Comparison of ENCODE assay signal across 23 mouse cellular contexts in the genomic region with DNA sequence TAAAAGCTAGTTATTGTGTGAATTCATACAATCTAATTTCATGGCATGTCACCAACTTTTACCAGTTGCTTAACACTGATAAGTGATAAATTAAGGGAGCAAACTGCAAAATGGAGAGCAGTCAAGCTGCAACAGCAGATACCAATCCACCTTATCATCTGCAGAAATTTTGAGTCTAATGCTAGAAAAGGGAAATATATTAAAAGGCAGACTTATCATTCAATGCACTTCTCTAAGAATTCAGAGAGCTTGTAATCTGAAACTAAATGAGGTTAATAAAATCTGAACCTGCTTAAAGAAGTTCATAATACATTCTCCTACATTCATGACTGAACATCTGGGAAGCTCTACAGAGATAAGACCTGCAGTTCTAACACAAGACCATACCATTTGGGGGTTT.
A peak's percentile ranks its signal among the peaks of the same experiment; 100 is the strongest.
DNase-seq lines count a peak whose midpoint lies in the region; ATAC-seq and TF ChIP-seq lines count a peak whose summit lies in the region.
"Had no signal": no experiment of that assay in that cellular context is flagged by ENCODE, and none has a peak within 500 bp of the region (broad histone marks: within the 10 kb centered on the region; RNA-seq: fewer than 3 reads in every experiment).

No protein-coding gene starts in this region.

- no peaks in the 10 kb centered on the region for H3K36me3 ChIP-seq in G1E (replicated peaks)
- peaks cover 0 to 7% of the 10 kb centered on the region in 2 experiments; a peak in 2 of 4 replicates for H3K36me3 ChIP-seq in MEL (ENCODE audit: control insufficient read depth in 1 of 2, insufficient read depth in 2 of 2, low read length in 2 of 2)
- H3K36me3 ChIP-seq in hindbrain, embryonic 10.5 days: no peaks in the 10 kb centered on the region

- H3K79me2 ChIP-seq in MEL (ENCODE audit: control insufficient read depth, insufficient read depth, low read length, poor library complexity): no peaks in the 10 kb centered on the region

- no peaks in the 10 kb centered on the region for H3K9me3 ChIP-seq in G1E (replicated peaks)
- H3K9me3 ChIP-seq in MEL (replicated peaks; ENCODE audit: insufficient read depth, low read length): no peaks in the 10 kb centered on the region
- H3K9me3 ChIP-seq in hindbrain, embryonic 10.5 days: no peaks in the 10 kb centered on the region

- ATAC-seq in G1E (ENCODE audit: extremely low read depth, insufficient number of reproducible peaks, low FRiP score, poor library complexity, severe bottlenecking): peak; percentile 73
- ATAC-seq: activated CD4-positive, CD25-positive, alpha-beta regulatory T cell, adult 4 months; CD4-positive, CD25-positive, alpha-beta regulatory T cell, adult 4 months; Patski had no signal

- H3K27ac ChIP-seq in MEL (ENCODE audit: control insufficient read depth, low read depth, low read length): no peak overlapping the region
- H3K27ac ChIP-seq in hindbrain, embryonic 10.5 days: no peak overlapping the region

- DNase-seq in G1E (ENCODE audit: low spot score) (no peak), MEL (ENCODE audit: low read depth, low spot score) (peak; percentile 80), MEL-GATA-1-ER (ENCODE audit: extremely low read depth, low read depth) (peak; percentile 26)
- DNase-seq in left cerebral cortex, adult 18-20 months (ENCODE audit: low spot score in 2 of 2): no peak
- DNase-seq in hindbrain, embryonic 10.5 days (ENCODE audit: low spot score): no peak
- no peak for DNase-seq in gastrocnemius, postnatal 25 days
- DNase-seq: adrenal gland, adult 2 months; adrenal gland, adult 8-10 months; adrenal gland, postnatal 10 days; adrenal gland, postnatal 14 days; adrenal gland, postnatal 25 days; adrenal gland, postnatal 36 days; B cell, adult 2 months; cerebellum, adult 11 months; cerebellum, adult 11-12 months; cerebellum, adult 18-20 months; cerebellum, adult 2 months; cerebellum, adult 8-10 months; cerebellum, adult 9-10 months had no signal

- no peak for TF ChIP-seq CTCF in G1E (IDR thresholded peaks at IDR 0.05; ENCODE audit: low read depth, low read length)
- no peak for TF ChIP-seq CTCF in MEL (IDR thresholded peaks at IDR 0.05 in 2 of 3, conservative IDR thresholded peaks at IDR 0.05 in 1 of 3; ENCODE audit: control insufficient read depth in 1 of 3, insufficient read depth in 1 of 3, low read depth in 2 of 3, low read length in 3 of 3, poor library complexity in 1 of 3, severe bottlenecking in 1 of 3)

- H3K9ac ChIP-seq in MEL (ENCODE audit: control insufficient read depth, low read depth, low read length, poor library complexity, severe bottlenecking): no peak overlapping the region

- H3K4me1 ChIP-seq in G1E (ENCODE audit: insufficient read depth, low read depth, low read length): no peaks in the 10 kb centered on the region
- peaks cover 2 to 4% of the 10 kb centered on the region in 2 experiments; a peak in 2 of 4 replicates for H3K4me1 ChIP-seq in MEL (ENCODE audit: control insufficient read depth in 1 of 2, insufficient read depth in 2 of 2, low read length in 2 of 2)
- no peaks in the 10 kb centered on the region for H3K4me1 ChIP-seq in hindbrain, embryonic 10.5 days (replicated peaks)

- TF ChIP-seq EP300 in MEL (IDR thresholded peaks at IDR 0.05; ENCODE audit: low read depth in 1 of 2, low read length in 2 of 2): peak; percentile 98 to 99

- H3K27me3 ChIP-seq in G1E (ENCODE audit: insufficient read depth, low read length) (no peaks in the 10 kb centered on the region), MEL (ENCODE audit: control insufficient read depth in 1 of 2, insufficient read depth in 2 of 2, low read length in 2 of 2) (no peaks in the 10 kb centered on the region)
- no peaks in the 10 kb centered on the region for H3K27me3 ChIP-seq in hindbrain, embryonic 10.5 days (ENCODE audit: insufficient read depth, poor library complexity, severe bottlenecking)
- H3K27me3 ChIP-seq: CH12.LX, Patski had no signal

- H3K4me3 ChIP-seq in G1E (ENCODE audit: low read depth, low read length) (no peak overlapping the region), MEL (ENCODE audit: control insufficient read depth in 1 of 2, insufficient read depth in 1 of 2, low read depth in 2 of 2, low read length in 2 of 2) (no peak overlapping the region)
- no peak overlapping the region for H3K4me3 ChIP-seq in hindbrain, embryonic 10.5 days

- no peak for TF ChIP-seq POLR2A in MEL (IDR thresholded peaks at IDR 0.05; ENCODE audit: control insufficient read depth in 1 of 2, insufficient read depth in 1 of 2, low read depth in 1 of 2, low read length in 2 of 2, poor library complexity in 1 of 2)

- no peak; the same call in 1 of the 2 replicates for TF ChIP-seq RAD21 in MEL (IDR thresholded peaks at IDR 0.05; ENCODE audit: low read depth, low read length)

TF ChIP-seq in MEL, 35 proteins besides CTCF, POLR2A, EP300 and RAD21:
- TF ChIP-seq POLR2AphosphoS5 (IDR thresholded peaks at IDR 0.05; ENCODE audit: borderline replicate concordance, low read depth, low read length) (no peak), ZC3H11A (IDR thresholded peaks at IDR 0.05; ENCODE audit: low read depth, low read length) (no peak), MAFK (IDR thresholded peaks at IDR 0.05; ENCODE audit: borderline replicate concordance, low read depth, low read length) (peak; percentile 69), MAZ (IDR thresholded peaks at IDR 0.05; ENCODE audit: low read depth, low read length) (no peak), TAL1 (IDR thresholded peaks at IDR 0.05; ENCODE audit: low read length) (peak; percentile 79), NRF1 (IDR thresholded peaks at IDR 0.05; ENCODE audit: insufficient read depth, low read depth, low read length, poor library complexity, severe bottlenecking) (no peak), ZMIZ1 (IDR thresholded peaks at IDR 0.05; ENCODE audit: low read depth, low read length) (no peak), MEF2A (IDR thresholded peaks at IDR 0.05; ENCODE audit: extremely low read depth, insufficient replicate concordance, low read depth, low read length, poor library complexity, severe bottlenecking) (peak; percentile 64; the same call in 1 of the 2 replicates), SMC3 (IDR thresholded peaks at IDR 0.05; ENCODE audit: low read depth, low read length) (no peak; the same call in 1 of the 2 replicates), JUND (IDR thresholded peaks at IDR 0.05; ENCODE audit: low read depth, low read length) (no peak), MXI1 (IDR thresholded peaks at IDR 0.05; ENCODE audit: low read depth, low read length) (no peak; the same call in 1 of the 2 replicates), USF1 (IDR thresholded peaks at IDR 0.05; ENCODE audit: low read depth, low read length) (no peak), USF2 (IDR thresholded peaks at IDR 0.05; ENCODE audit: borderline replicate concordance in 1 of 2, insufficient read depth in 1 of 2, low read depth in 1 of 2, low read length in 2 of 2) (no peak), KAT2A (conservative IDR thresholded peaks at IDR 0.05; ENCODE audit: low read depth, low read length) (no peak), MYB (IDR thresholded peaks at IDR 0.05; ENCODE audit: low read depth, low read length) (0 out of 2 replicates have a peak, but pooled peaks have one; percentile 57), POLR2AphosphoS2 (IDR thresholded peaks at IDR 0.05; ENCODE audit: low read length) (0 out of 2 replicates have a peak, but pooled peaks have one; percentile 48), MYC (IDR thresholded peaks at IDR 0.05; ENCODE audit: low read depth, low read length) (no peak), MAX (IDR thresholded peaks at IDR 0.05; ENCODE audit: low read length) (no peak), UBTF (IDR thresholded peaks at IDR 0.05; ENCODE audit: borderline replicate concordance, insufficient read depth, low read depth, low read length) (no peak), ELF1 (IDR thresholded peaks at IDR 0.05; ENCODE audit: low read depth, low read length) (no peak), NELFE (IDR thresholded peaks at IDR 0.05; ENCODE audit: low read depth, low read length) (no peak), ZNF384 (IDR thresholded peaks at IDR 0.05; ENCODE audit: low read depth, low read length) (no peak), GATA1 (IDR thresholded peaks at IDR 0.05; ENCODE audit: low read depth, low read length) (peak; percentile 99), E2F4 (IDR thresholded peaks at IDR 0.05; ENCODE audit: borderline replicate concordance, low read depth, low read length) (no peak), GABPA (IDR thresholded peaks at IDR 0.05; ENCODE audit: low read depth, low read length) (no peak), TCF12 (IDR thresholded peaks at IDR 0.05; ENCODE audit: low read depth, low read length) (peak; percentile 98), ZKSCAN1 (IDR thresholded peaks at IDR 0.05; ENCODE audit: low read depth, low read length) (no peak), ETS1 (IDR thresholded peaks at IDR 0.05; ENCODE audit: low read depth, low read length) (peak; percentile 86), BHLHE40 (IDR thresholded peaks at IDR 0.05; ENCODE audit: borderline replicate concordance, low read depth, low read length) (peak; percentile 67; the same call in 1 of the 2 replicates), HCFC1 (IDR thresholded peaks at IDR 0.05; ENCODE audit: low read depth, low read length) (0 out of 2 replicates have a peak, but pooled peaks have one; percentile 15), CHD2 (IDR thresholded peaks at IDR 0.05; ENCODE audit: low read length) (0 out of 2 replicates have a peak, but pooled peaks have one; percentile 25), SIN3A (IDR thresholded peaks at IDR 0.05; ENCODE audit: low read length) (no peak), CHD1 (IDR thresholded peaks at IDR 0.05; ENCODE audit: low read depth, low read length) (no peak), TBP (IDR thresholded peaks at IDR 0.05; ENCODE audit: low read depth, low read length) (no peak), RCOR1 (IDR thresholded peaks at IDR 0.05; ENCODE audit: low read depth, low read length) (peak; percentile 98; the same call in 1 of the 2 replicates)

Comparison
In these comparisons a context has a peak if more than half of its experiments do, and no peak if none do; other contexts are left out.
1. DNase-seq: peak in MEL (single experiment) and MEL-GATA-1-ER (single experiment); none in G1E (single experiment), left cerebral cortex, adult 18-20 months (0 of 2), hindbrain, embryonic 10.5 days (single experiment) and gastrocnemius, postnatal 25 days (single experiment).